Mouse (Mus musculus) limb, embryonic 13.5 days (tissue): Measurements from ENCODE around the gene Pacrg. TPM values are rescaled to one million over a fixed set of nuclear protein-coding genes. Genes with fewer than 3 reads are reported as not detected.

Experiments used
- ATAC-seq: fragments of 200-750 bp; cut with Nextera tagmentation; 2 replicates; pipeline ENCODE4 v1.8.0; 2017; ENCODE audit warnings: low read depth, moderate number of reproducible peaks, moderate TSS enrichment; ENCODE audit not compliant: low FRiP score
- H3K27ac ChIP-seq: fragments of 300-500 bp; sonication (generic); 2 replicates; pipeline ENCODE4 v1.5.1; 2015; ENCODE audit warnings: inconsistent platforms, mild to moderate bottlenecking, moderate library complexity
- H3K27me3 ChIP-seq: fragments of 300-500 bp; sonication (generic); 2 replicates; pipeline ENCODE4 v1.6.1; 2015; ENCODE audit warnings: mild to moderate bottlenecking, inconsistent platforms
- H3K36me3 ChIP-seq: fragments of 300-500 bp; sonication (generic); 2 replicates; pipeline ENCODE4 v1.6.1; 2015; ENCODE audit warnings: inconsistent platforms, mild to moderate bottlenecking, moderate library complexity
- H3K4me1 ChIP-seq: fragments of 300-500 bp; sonication (generic); 2 replicates; pipeline ENCODE4 v1.6.1; 2015; ENCODE audit warnings: inconsistent platforms
- H3K4me2 ChIP-seq: fragments of 300-500 bp; sonication (generic); replicated peaks from 2 replicates; pipeline ENCODE4 v1.6.1; 2015; ENCODE audit warnings: inconsistent platforms, mild to moderate bottlenecking, moderate library complexity
- H3K4me3 ChIP-seq: fragments of 300-500 bp; sonication (generic); 2 replicates; pipeline ENCODE4 v1.5.1; 2015; ENCODE audit warnings: moderate library complexity, mild to moderate bottlenecking, inconsistent platforms
- H3K9ac ChIP-seq: fragments of 300-500 bp; sonication (generic); 2 replicates; pipeline ENCODE4 v1.6.1; 2015; ENCODE audit warnings: mild to moderate bottlenecking, inconsistent platforms
- H3K9me3 ChIP-seq: fragments of 300-500 bp; sonication (generic); 2 replicates; pipeline ENCODE4 v1.6.1; 2016; ENCODE audit warnings: inconsistent platforms
- WGBS: fragments of 180-500 bp; shearing (Covaris S2); methylation state at CpG from one replicate; pipeline ENCODE4 v1.1.7; 2015; 5-methylcytosine and 5-hydroxymethylcytosine counted together
- polyA plus RNA-seq: library from polyadenylated mRNA; unstranded; fragments of >200 nt; fragmentation: Nextera tagmentation; extraction: Ambion mirVana; gene quantifications from 2 replicates; pipeline ENCODE4 v1.2.1, GENCODE M21; 2015

Gene Pacrg
- polyA plus RNA-seq, 1 experiment from 2014 or later: 1.4 TPM

- H3K9me3 ChIP-seq: no peaks in the 10 kb centered on the region
- H3K27me3 ChIP-seq: no peaks in the 10 kb centered on the region
- ATAC-seq: no peak
- no peak overlapping the region for H3K9ac ChIP-seq
- no peak overlapping the region for H3K4me2 ChIP-seq
- 84% methylated on average over 8 of the region's 8 CpGs for WGBS
- H3K36me3 ChIP-seq: no peaks in the 10 kb centered on the region
- peaks cover 21% of the 10 kb centered on the region for H3K4me1 ChIP-seq
- no peak overlapping the region for H3K27ac ChIP-seq
- H3K4me3 ChIP-seq: no peak overlapping the region
Measured at GRCm38 (mm10) chr17:10454406-10454805, 385.7 kb downstream of the Pacrg start.

GRCm38 (mm10) chr17:10452801-10453200 lies 387.3 kb downstream of the Pacrg start:
- Histone ChIP-seq H3K9ac (no peak overlapping the region), H3K4me2 (no peak overlapping the region), H3K36me3 (no peaks in the 10 kb centered on the region), H3K4me1 (peaks cover 21% of the 10 kb centered on the region), H3K27ac (no peak overlapping the region), H3K9me3 (no peaks in the 10 kb centered on the region), H3K27me3 (no peaks in the 10 kb centered on the region), H3K4me3 (no peak overlapping the region)
- WGBS: 79% methylated on average over 3 of the region's 3 CpGs
- ATAC-seq: no peak

- 87% methylated on average over 10 of the region's 10 CpGs for WGBS
- no peaks in the 10 kb centered on the region for H3K9me3 ChIP-seq
- peaks cover 15% of the 10 kb centered on the region for H3K4me1 ChIP-seq
- no peak; the same call in 1 of the 2 replicates for ATAC-seq
- no peaks in the 10 kb centered on the region for H3K36me3 ChIP-seq
- no peak overlapping the region for H3K4me3 ChIP-seq
- H3K27ac ChIP-seq: no peak overlapping the region
- H3K4me2 ChIP-seq: no peak overlapping the region
- H3K27me3 ChIP-seq: no peaks in the 10 kb centered on the region
- no peak overlapping the region for H3K9ac ChIP-seq
Measured at GRCm38 (mm10) chr17:10451306-10452077, 388.6 kb downstream of the Pacrg start.

GRCm38 (mm10) chr17:10449800-10450299 lies 390.3 kb downstream of the Pacrg start:
- no peak overlapping the region for H3K4me2 ChIP-seq
- H3K27ac ChIP-seq: peak overlapping the region; percentile 39; the same call in 1 of the 2 replicates
- ATAC-seq: peak; percentile 59; the same call in 1 of the 2 replicates
- H3K36me3 ChIP-seq: no peaks in the 10 kb centered on the region
- no peaks in the 10 kb centered on the region for H3K27me3 ChIP-seq
- H3K4me1 ChIP-seq: peaks cover 11% of the 10 kb centered on the region
- 70% methylated on average over 14 of the region's 14 CpGs for WGBS
- H3K9me3 ChIP-seq: no peaks in the 10 kb centered on the region
- H3K4me3 ChIP-seq: no peak overlapping the region
- no peak overlapping the region for H3K9ac ChIP-seq

- ATAC-seq: no peak
- Histone ChIP-seq H3K4me1 (peaks cover 11% of the 10 kb centered on the region), H3K27me3 (no peaks in the 10 kb centered on the region), H3K9ac (no peak overlapping the region), H3K4me3 (no peak overlapping the region), H3K9me3 (no peaks in the 10 kb centered on the region), H3K4me2 (no peak overlapping the region), H3K27ac (no peak overlapping the region), H3K36me3 (no peaks in the 10 kb centered on the region)
- 71% methylated on average over 5 of the region's 5 CpGs for WGBS
Measured at GRCm38 (mm10) chr17:10448417-10448816, 391.7 kb downstream of the Pacrg start.

GRCm38 (mm10) chr17:10441501-10442111 lies 398.5 kb downstream of the Pacrg start:
- H3K9me3 ChIP-seq: no peaks in the 10 kb centered on the region
- H3K9ac ChIP-seq: no peak overlapping the region
- H3K36me3 ChIP-seq: no peaks in the 10 kb centered on the region
- no peak for ATAC-seq
- H3K4me3 ChIP-seq: no peak overlapping the region
- WGBS: 42% methylated on average over 16 of the region's 16 CpGs
- H3K27ac ChIP-seq: no peak overlapping the region
- H3K27me3 ChIP-seq: no peaks in the 10 kb centered on the region
- H3K4me2 ChIP-seq: no peak overlapping the region
- 0 out of 2 replicates have a peak, but pooled peaks cover 3% of the 10 kb centered on the region for H3K4me1 ChIP-seq

GRCm38 (mm10) chr17:10440961-10441360 lies 399.1 kb downstream of the Pacrg start:
- H3K9ac ChIP-seq: no peak overlapping the region
- no peaks in the 10 kb centered on the region for H3K27me3 ChIP-seq
- no peak overlapping the region for H3K4me2 ChIP-seq
- no peak overlapping the region for H3K27ac ChIP-seq
- 76% methylated on average over 3 of the region's 3 CpGs for WGBS
- H3K36me3 ChIP-seq: no peaks in the 10 kb centered on the region
- 0 out of 2 replicates have a peak, but pooled peaks cover 3% of the 10 kb centered on the region for H3K4me1 ChIP-seq
- ATAC-seq: no peak
- no peaks in the 10 kb centered on the region for H3K9me3 ChIP-seq
- H3K4me3 ChIP-seq: no peak overlapping the region

GRCm38 (mm10) chr17:10439815-10440214 lies 400.3 kb downstream of the Pacrg start:
- ATAC-seq: no peak
- 0 out of 2 replicates have a peak, but pooled peaks cover 3% of the 10 kb centered on the region for H3K4me1 ChIP-seq
- H3K9ac ChIP-seq: no peak overlapping the region
- no peaks in the 10 kb centered on the region for H3K9me3 ChIP-seq
- no peak overlapping the region for H3K27ac ChIP-seq
- no peak overlapping the region for H3K4me3 ChIP-seq
- H3K4me2 ChIP-seq: no peak overlapping the region
- WGBS: 65% methylated on average over 8 of the region's 8 CpGs
- no peaks in the 10 kb centered on the region for H3K27me3 ChIP-seq
- no peaks in the 10 kb centered on the region for H3K36me3 ChIP-seq

GRCm38 (mm10) chr17:10434867-10435266 lies 405.2 kb downstream of the Pacrg start:
- H3K27ac ChIP-seq: no peak overlapping the region
- ATAC-seq: no peak
- H3K4me2 ChIP-seq: no peak overlapping the region
- no peaks in the 10 kb centered on the region for H3K36me3 ChIP-seq
- WGBS: 45% methylated on average over 1 of the region's 1 CpGs
- H3K9me3 ChIP-seq: no peaks in the 10 kb centered on the region
- H3K27me3 ChIP-seq: no peaks in the 10 kb centered on the region
- no peak overlapping the region for H3K4me3 ChIP-seq
- H3K4me1 ChIP-seq: no peaks in the 10 kb centered on the region
- no peak overlapping the region for H3K9ac ChIP-seq

GRCm38 (mm10) chr17:10432525-10433180 lies 407.5 kb downstream of the Pacrg start:
- Histone ChIP-seq H3K4me3 (no peak overlapping the region), H3K9me3 (no peaks in the 10 kb centered on the region), H3K9ac (no peak overlapping the region), H3K4me2 (no peak overlapping the region), H3K27me3 (no peaks in the 10 kb centered on the region), H3K4me1 (0 out of 2 replicates have a peak, but pooled peaks cover 3% of the 10 kb centered on the region), H3K36me3 (no peaks in the 10 kb centered on the region), H3K27ac (no peak overlapping the region)
- ATAC-seq: no peak
- 88% methylated on average over 7 of the region's 7 CpGs for WGBS

GRCm38 (mm10) chr17:10431849-10432524 lies 408.1 kb downstream of the Pacrg start:
- H3K27me3 ChIP-seq: no peaks in the 10 kb centered on the region
- 64% methylated on average over 6 of the region's 6 CpGs for WGBS
- no peaks in the 10 kb centered on the region for H3K9me3 ChIP-seq
- no peak for ATAC-seq
- H3K4me2 ChIP-seq: no peak overlapping the region
- no peaks in the 10 kb centered on the region for H3K36me3 ChIP-seq
- no peak overlapping the region for H3K27ac ChIP-seq
- 0 out of 2 replicates have a peak, but pooled peaks cover 3% of the 10 kb centered on the region for H3K4me1 ChIP-seq
- no peak overlapping the region for H3K4me3 ChIP-seq
- no peak overlapping the region for H3K9ac ChIP-seq
